Comparison of ENCODE assay signal across 8 mouse cellular contexts in genomic region chr5:120502147-120502621, GRCm38 (mm10). TPM values are rescaled to one million over a fixed set of nuclear protein-coding genes. Genes with fewer than 3 reads are reported as not detected.
DNase-seq lines count a peak whose midpoint lies in the region; ATAC-seq and TF ChIP-seq lines count a peak whose summit lies in the region.

No protein-coding gene starts in this region.

- TF ChIP-seq CTCF in gastrocnemius, adult 2 months (IDR thresholded peaks at IDR 0.05): no peak
- TF ChIP-seq CTCF in CH12.LX (conservative IDR thresholded peaks at IDR 0.05 in 1 of 2, IDR thresholded peaks at IDR 0.05 in 1 of 2; ENCODE audit: low read depth in 2 of 2, low read length in 2 of 2): no peak

- peaks cover 12 to 28% of the 10 kb centered on the region in 2 experiments for H3K36me3 ChIP-seq in CH12.LX (replicated peaks in 1 of 2; ENCODE audit: control insufficient read depth in 1 of 2, insufficient read depth in 1 of 2, low read length in 1 of 2)
- peaks cover 18% of the 10 kb centered on the region for H3K36me3 ChIP-seq in limb, embryonic 12.5 days

- intact Hi-C loops in gastrocnemius, adult 2 months (cut with DNase I): no loop called here
- intact Hi-C loops in gastrocnemius, postnatal 14 days (cut with DNase I; ENCODE audit: low total_unique reads): no loop called here

- no peak for TF ChIP-seq RAD21 in CH12.LX (IDR thresholded peaks at IDR 0.05; ENCODE audit: low read depth, low read length)

- H3K4me1 ChIP-seq in CH12.LX (ENCODE audit: control insufficient read depth in 1 of 2, insufficient read depth in 2 of 2): peaks cover 11 to 58% of the 10 kb centered on the region in 2 experiments
- peaks cover 26% of the 10 kb centered on the region for H3K4me1 ChIP-seq in limb, embryonic 12.5 days (replicated peaks)

- H3K79me2 ChIP-seq in CH12.LX (replicated peaks; ENCODE audit: control insufficient read depth, extremely low read depth, insufficient read depth, poor library complexity, severe bottlenecking): peaks cover 12% of the 10 kb centered on the region

- peak; percentile 34; the same call in 1 of the 2 replicates for ATAC-seq in frontal cortex, adult (ENCODE audit: low TSS enrichment)
- no peak for ATAC-seq in limb, embryonic 12.5 days (ENCODE audit: insufficient number of reproducible peaks, insufficient read depth, low FRiP score, low TSS enrichment, low read depth)

- peak overlapping the region; percentile 95 for H3K27ac ChIP-seq in gastrocnemius, adult 2 months
- H3K27ac ChIP-seq in CH12.LX (ENCODE audit: insufficient read depth, low read depth): peak overlapping the region; percentile 29; the same call in 1 of the 2 replicates
- no peak overlapping the region for H3K27ac ChIP-seq in limb, embryonic 12.5 days

- in situ Hi-C loops in CH12.LX (cut with MboI; ENCODE audit: low pct_ligation_motif_present, low pct_unique_long_range_greater_than_20kb, low sequenced_read_pairs): loop anchor here (25.0 kb wide), 1 partner anchor 210 kb away; the partner anchor contains the start of gene Dtx1

- no peaks in the 10 kb centered on the region for H3K9me3 ChIP-seq in CH12.LX (replicated peaks; ENCODE audit: low read length)
- no peaks in the 10 kb centered on the region for H3K9me3 ChIP-seq in limb, embryonic 12.5 days

- peak overlapping the region; percentile 87 for H3K9ac ChIP-seq in CH12.LX (ENCODE audit: insufficient read depth, low read depth)
- peak overlapping the region; percentile 85 for H3K9ac ChIP-seq in limb, embryonic 12.5 days (replicated peaks)

- WGBS in limb, embryonic 12.5 days: 59% methylated on average over 9 of the region's 9 CpGs

- dilution Hi-C loops in CH12.LX (cut with MboI; ENCODE audit: extremely low pct_ligation_motif_present, extremely low pct_unique_long_range_greater_than_20kb, low sequenced_read_pairs): no loop called here

- peaks cover 9% of the 10 kb centered on the region for H3K27me3 ChIP-seq in CH12.LX (replicated peaks)
- no peaks in the 10 kb centered on the region for H3K27me3 ChIP-seq in limb, embryonic 12.5 days

- H3K4me3 ChIP-seq in gastrocnemius, adult 2 months: peak overlapping the region; percentile 71
- peak overlapping the region; percentile 85 to 89 (median 87) for H3K4me3 ChIP-seq in CH12.LX (replicated peaks in 1 of 3; ENCODE audit: low read depth in 2 of 3, low read length in 2 of 3, poor library complexity in 1 of 3)
- peak overlapping the region; percentile 85 for H3K4me3 ChIP-seq in limb, embryonic 12.5 days (replicated peaks)

- peak overlapping the region; percentile 89 for H3K4me2 ChIP-seq in CH12.LX (ENCODE audit: insufficient read depth, low read depth, poor library complexity, severe bottlenecking)
- H3K4me2 ChIP-seq in limb, embryonic 12.5 days: peak overlapping the region; percentile 98

- TF ChIP-seq POLR2A in CH12.LX (IDR thresholded peaks at IDR 0.05; ENCODE audit: low read depth, low read length): no peak

- TF ChIP-seq EP300 in CH12.LX (IDR thresholded peaks at IDR 0.05; ENCODE audit: low read length): no peak

- DNase-seq in gastrocnemius, adult 2 months: no peak
- DNase-seq in gastrocnemius, postnatal 14 days: no peak
- peak; percentile 84 for DNase-seq in CH12.LX (ENCODE audit: extremely low read depth)
- peak; percentile 76 to 84 for DNase-seq in right cerebral cortex, postnatal 10 days (ENCODE audit: low spot score in 2 of 2)
- DNase-seq in kidney, postnatal 36 days: no peak
- DNase-seq in adrenal gland, postnatal 36 days: no peak

TF ChIP-seq in CH12.LX, 34 proteins besides CTCF, POLR2A, EP300 and RAD21:
- no peak for TF ChIP-seq POLR2AphosphoS2 (IDR thresholded peaks at IDR 0.05; ENCODE audit: low read depth, low read length)
- peak; percentile 45 for TF ChIP-seq MXI1 (IDR thresholded peaks at IDR 0.05; ENCODE audit: low read depth, low read length)
- TF ChIP-seq TCF12 (IDR thresholded peaks at IDR 0.05; ENCODE audit: low read depth, low read length): 0 out of 2 replicates have a peak, but pooled peaks have one; percentile 42
- TF ChIP-seq BHLHE40 (IDR thresholded peaks at IDR 0.05; ENCODE audit: low read depth, low read length): peak; percentile 45; the same call in 1 of the 2 replicates
- TF ChIP-seq MAZ (IDR thresholded peaks at IDR 0.05; ENCODE audit: low read depth, low read length): 0 out of 2 replicates have a peak, but pooled peaks have one; percentile 26
- TF ChIP-seq CHD1 (IDR thresholded peaks at IDR 0.05; ENCODE audit: low read depth, low read length): peak; percentile 13; the same call in 1 of the 2 replicates
- no peak for TF ChIP-seq RCOR1 (conservative IDR thresholded peaks at IDR 0.05; ENCODE audit: low read depth, low read length)
- no peak for TF ChIP-seq NRF1 (IDR thresholded peaks at IDR 0.05; ENCODE audit: low read depth, low read length)
- peak; percentile 82 for TF ChIP-seq ETS1 (conservative IDR thresholded peaks at IDR 0.05; ENCODE audit: low read depth, low read length)
- TF ChIP-seq IRF4 (IDR thresholded peaks at IDR 0.05; ENCODE audit: low read depth, low read length): peak; percentile 67
- no peak for TF ChIP-seq ZNF384 (IDR thresholded peaks at IDR 0.05; ENCODE audit: low read depth, low read length)
- TF ChIP-seq MEF2A (IDR thresholded peaks at IDR 0.05; ENCODE audit: borderline replicate concordance, low read depth, low read length): no peak
- TF ChIP-seq MYC (IDR thresholded peaks at IDR 0.05; ENCODE audit: low read depth, low read length): no peak
- 0 out of 2 replicates have a peak, but pooled peaks have one; percentile 27 for TF ChIP-seq CHD2 (IDR thresholded peaks at IDR 0.05; ENCODE audit: low read length)
TF ChIP-seq in CH12.LX: peak in this region for 8.

RNA-seq across cellular contexts. Expression of gene Plbd2, which starts 1.2 kb away (rescaled TPM):
- 10 to 100 TPM; 33.7 to 47.8 TPM for total RNA-seq in gastrocnemius, adult 2 months (2021)
- 10 to 100 TPM; 31.7 to 34.3 TPM for total RNA-seq in gastrocnemius, postnatal 14 days (2021)
- total RNA-seq in CH12.LX (2012; rRNA removed) (10.8 and 21.3 TPM in 2 replicates), CH12.LX (2014; rRNA removed) (7.1 and 9.0 TPM in 2 replicates)
- 24.3 and 28.8 TPM in 2 replicates for polyA plus RNA-seq in CH12.LX (2012; ENCODE audit: insufficient read length, low read depth)
- 46.0 and 46.3 TPM in 2 replicates for polyA plus RNA-seq in limb, embryonic 12.5 days (2016; fragmentation: Nextera tagmentation; extraction: Ambion mirVana)
- total RNA-seq in adrenal gland, postnatal 36 days (2021): 10 to 100 TPM; 86.9 to 87.9 TPM

RNA-seq across cellular contexts. Expression of gene Slc8b1, which starts 8.8 kb away (rescaled TPM):
- total RNA-seq in gastrocnemius, adult 2 months (2021): 10 to 100 TPM in 1 of 2 experiments, 1 to 10 TPM in 1; 8.1 to 10.5 TPM
- total RNA-seq in gastrocnemius, postnatal 14 days (2021): 10 to 100 TPM; 12.5 to 13.0 TPM
- total RNA-seq in CH12.LX (2012; rRNA removed) (3.3 and 5.8 TPM in 2 replicates), CH12.LX (2014; rRNA removed) (3.2 and 3.6 TPM in 2 replicates)
- polyA plus RNA-seq in CH12.LX (2012; ENCODE audit: insufficient read length, low read depth): 4.6 and 5.1 TPM in 2 replicates
- 6.1 and 6.2 TPM in 2 replicates for polyA plus RNA-seq in limb, embryonic 12.5 days (2016; fragmentation: Nextera tagmentation; extraction: Ambion mirVana)
- 10 to 100 TPM; 29.0 to 45.6 TPM for total RNA-seq in adrenal gland, postnatal 36 days (2021)

RNA-seq across cellular contexts. Expression of gene Sds, which starts 25.9 kb away (rescaled TPM):
- total RNA-seq in gastrocnemius, adult 2 months (2021): under 1 TPM; 0.26 to 0.70 TPM
- not detected for total RNA-seq in gastrocnemius, postnatal 14 days (2021)
- not detected in 2 replicates for total RNA-seq in CH12.LX (2012; rRNA removed)
- not detected in 2 replicates for total RNA-seq in CH12.LX (2014; rRNA removed)
- polyA plus RNA-seq in CH12.LX (2012; ENCODE audit: insufficient read length, low read depth): 0.76 and 1.5 TPM in 2 replicates
- polyA plus RNA-seq in limb, embryonic 12.5 days (2016; fragmentation: Nextera tagmentation; extraction: Ambion mirVana): not detected in 2 replicates
- total RNA-seq in adrenal gland, postnatal 36 days (2021): 1 to 10 TPM in 1 of 2 experiments, not detected in 1; 1.3 TPM

RNA-seq across cellular contexts. Expression of gene Sdsl, which starts 29.6 kb away (rescaled TPM):
- 1 to 10 TPM in 1 of 2 experiments, under 1 TPM in 1; 0.41 to 1.1 TPM for total RNA-seq in gastrocnemius, adult 2 months (2021)
- total RNA-seq in gastrocnemius, postnatal 14 days (2021): under 1 TPM; 0.40 to 0.55 TPM
- total RNA-seq in CH12.LX (2012; rRNA removed) (1.8 and 4.0 TPM in 2 replicates), CH12.LX (2014; rRNA removed) (not detected in 2 replicates)
- polyA plus RNA-seq in CH12.LX (2012; ENCODE audit: insufficient read length, low read depth): 0.37 TPM in 1 of 2 replicates, not detected in the other
- polyA plus RNA-seq in limb, embryonic 12.5 days (2016; fragmentation: Nextera tagmentation; extraction: Ambion mirVana): 3.6 and 4.2 TPM in 2 replicates
- 10 to 100 TPM; 82.6 to 82.9 TPM for total RNA-seq in adrenal gland, postnatal 36 days (2021)

Comparison
In these comparisons a context has a peak if more than half of its experiments do, and no peak if none do; other contexts are left out.
1. DNase-seq: peak in CH12.LX (single experiment) and right cerebral cortex, postnatal 10 days (2 of 2); none in gastrocnemius, adult 2 months (single experiment), gastrocnemius, postnatal 14 days (single experiment), kidney, postnatal 36 days (0 of 2) and adrenal gland, postnatal 36 days (0 of 2).
2. Peak in every context shown above with its lines, with median percentiles within 50 percentile points of each other: H3K4me3 ChIP-seq.